Mouse (Mus musculus) cortical plate, adult 2 months (tissue): ENCODE results near the gene Praf2. TPM values are rescaled to one million over a fixed set of nuclear protein-coding genes. Genes with fewer than 3 reads are reported as not detected.
A peak's percentile ranks its signal among the peaks of the same experiment; 100 is the strongest.
"Not testable (repeated sequence)": the region's sequence is repeated elsewhere in the genome, so short reads cannot be mapped to it uniquely, and the experiment has no call there.

Experiments used
- H3K27ac ChIP-seq: fragments of 200-500 bp; 2 replicates; pipeline ENCODE4 v1.5.1; 2012; ENCODE audit warnings: low read length, control low read depth, inconsistent platforms; ENCODE audit not compliant: insufficient read depth
- H3K4me1 ChIP-seq: fragments of 200-500 bp; 2 replicates; pipeline ENCODE4 v1.6.1; 2011; ENCODE audit warnings: low read length; ENCODE audit not compliant: control insufficient read depth, insufficient read depth
- H3K4me3 ChIP-seq: fragments of 200-500 bp; 2 replicates; pipeline ENCODE4 v1.5.1; 2011; ENCODE audit warnings: mild to moderate bottlenecking, low read length, control low read depth; ENCODE audit not compliant: insufficient read depth
- CTCF ChIP-seq: fragments of 200-500 bp; IDR thresholded peaks from 2 replicates; pipeline ENCODE4 v1.5.1; 2011; ENCODE audit warnings: mild to moderate bottlenecking, control low read depth, low read length; ENCODE audit not compliant: insufficient read depth; ENCODE audit errors: extremely low read depth
- POLR2A ChIP-seq: fragments of 200-500 bp; IDR thresholded peaks from 2 replicates; pipeline ENCODE4 v1.6.1; 2011; ENCODE audit warnings: mild to moderate bottlenecking, low read length, control low read depth; ENCODE audit not compliant: insufficient read depth; ENCODE audit errors: extremely low read depth
- polyA plus RNA-seq: library from polyadenylated mRNA; depleted of rRNA; stranded (reverse); fragments of >200 nt; gene quantifications from 2 replicates; pipeline ENCODE4 v1.2.3, GENCODE M21; 2012; rRNA removed

The Praf2 gene
- 131 and 135 TPM in 2 replicates for polyA plus RNA-seq

DNA sequence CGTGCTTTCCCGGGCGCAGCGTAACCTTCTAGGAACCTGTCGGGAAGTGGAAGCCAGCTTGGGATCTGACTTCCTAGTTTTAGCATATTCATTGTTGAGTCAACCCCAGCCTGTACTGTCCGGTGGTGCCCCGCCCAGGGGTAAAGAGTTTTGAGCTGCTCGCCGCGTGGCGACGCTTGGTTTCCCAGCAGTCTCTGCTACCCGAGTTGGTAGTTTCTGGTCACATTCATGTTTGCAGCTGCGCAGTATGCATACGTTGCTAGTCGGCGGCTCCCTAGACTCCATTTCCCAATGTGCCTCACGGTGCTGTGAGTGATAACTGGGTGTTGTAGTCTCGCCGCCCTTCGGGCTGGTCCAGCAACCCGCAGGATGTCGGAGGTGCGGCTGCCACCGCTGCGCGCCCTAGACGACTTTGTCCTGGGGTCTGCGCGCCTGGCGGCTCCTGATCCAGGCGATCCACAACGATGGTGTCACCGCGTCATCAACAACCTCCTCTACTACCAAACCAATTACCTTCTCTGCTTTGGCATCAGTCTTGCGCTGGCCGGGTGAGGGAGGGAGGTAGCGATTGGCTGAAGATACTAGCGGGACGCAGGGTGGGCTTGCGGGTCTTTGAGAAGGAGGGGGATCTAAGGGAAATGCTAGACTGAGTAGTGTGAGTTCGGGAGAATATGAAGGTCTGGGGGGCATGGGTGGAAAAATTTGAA, at the start of gene Praf2:
Gene Praf2, plus strand, starts transcription at position 225 of the 707 bp plus-strand sequence.
- Histone ChIP-seq H3K4me3 (peak within 1 kb of the TSS; percentile 76), H3K4me1 (no peaks in the 10 kb centered on the region), H3K27ac (no peak within 1 kb of the TSS; the same call in 1 of the 2 replicates)
- TF ChIP-seq POLR2A (no peak), CTCF (no peak)

DNA sequence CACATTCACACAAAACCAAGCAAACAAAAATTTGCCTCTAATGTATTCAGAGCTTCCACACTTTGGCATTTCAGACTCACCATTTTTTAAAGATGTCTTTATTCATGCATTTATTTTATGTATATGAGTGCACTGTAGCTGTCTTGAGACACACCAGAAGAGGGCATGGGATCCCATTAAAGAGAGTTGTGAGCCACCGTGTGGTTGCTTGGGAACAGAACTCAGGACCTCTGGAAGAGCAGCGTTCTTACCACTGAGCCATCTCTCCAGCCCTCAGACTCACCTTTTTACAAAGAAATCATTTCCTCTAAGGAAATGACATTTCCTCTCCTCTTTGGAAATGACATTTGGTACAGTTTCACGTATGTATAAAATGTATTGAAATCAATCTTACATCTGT, 49.3 kb upstream of the Praf2 start:
- Histone ChIP-seq H3K4me3 (no peak overlapping the region), H3K27ac (no peak overlapping the region), H3K4me1 (no peaks in the 10 kb centered on the region)
- no peak for TF ChIP-seq POLR2A
- TF ChIP-seq CTCF = 0 out of 2 replicates have a peak, but pooled peaks have one; percentile 12

DNA sequence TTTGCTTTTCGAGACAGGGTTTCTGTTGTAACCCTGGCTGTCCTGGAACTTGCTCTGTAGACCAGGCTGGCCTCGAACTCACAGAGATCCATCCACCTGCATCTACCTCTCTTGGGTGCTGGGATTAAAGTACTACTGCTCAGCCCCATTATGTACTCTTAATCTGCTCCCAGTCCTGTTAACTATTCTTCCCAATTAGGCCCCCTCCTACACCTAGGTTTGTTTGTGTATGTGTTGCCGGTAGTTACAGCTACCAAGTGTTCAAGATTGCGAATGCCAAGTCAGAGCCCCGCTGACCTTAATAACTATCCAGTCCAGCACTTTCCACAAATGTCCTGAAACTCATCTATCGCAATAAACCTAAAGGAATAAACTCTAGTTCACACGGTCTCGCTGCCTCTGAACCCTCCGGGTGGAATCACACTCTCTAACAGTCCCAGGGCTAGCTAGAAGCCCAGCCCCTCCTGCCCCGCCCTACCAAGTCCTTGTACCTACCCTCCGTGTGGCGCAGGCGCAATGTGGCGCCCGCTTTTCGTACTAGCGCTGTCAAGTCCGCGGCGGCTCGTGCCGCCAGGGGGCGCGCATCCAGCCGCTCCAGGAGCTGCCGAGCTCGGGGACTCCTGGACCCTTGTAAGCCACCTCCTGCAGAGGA, 48.7 kb upstream of the Praf2 start:
- Histone ChIP-seq H3K4me1 (no peaks in the 10 kb centered on the region), H3K27ac (no peak overlapping the region), H3K4me3 (no peak overlapping the region)
- TF ChIP-seq POLR2A (no peak), CTCF (peak; percentile 13; the same call in 1 of the 2 replicates)

DNA sequence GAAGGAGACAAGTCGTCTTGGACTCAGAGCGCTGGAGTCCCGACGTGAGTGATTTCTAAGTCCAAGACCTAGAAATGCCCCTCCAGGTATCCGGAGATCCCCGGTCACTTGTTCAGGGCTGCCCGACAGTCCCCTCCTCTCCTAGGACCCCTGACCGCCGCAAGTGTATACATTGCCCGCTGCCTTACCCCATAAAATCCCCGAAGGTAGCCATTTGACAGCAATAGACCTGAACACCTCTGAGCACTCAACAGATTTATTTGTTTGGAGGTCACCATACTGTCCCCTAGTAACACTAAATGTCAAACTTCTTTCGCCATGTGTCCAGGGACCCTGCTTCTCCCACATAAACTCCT, 48.2 kb upstream of the Praf2 start:
- Histone ChIP-seq H3K27ac (no peak overlapping the region), H3K4me1 (no peaks in the 10 kb centered on the region), H3K4me3 (no peak overlapping the region)
- TF ChIP-seq CTCF (no peak), POLR2A (no peak)

DNA sequence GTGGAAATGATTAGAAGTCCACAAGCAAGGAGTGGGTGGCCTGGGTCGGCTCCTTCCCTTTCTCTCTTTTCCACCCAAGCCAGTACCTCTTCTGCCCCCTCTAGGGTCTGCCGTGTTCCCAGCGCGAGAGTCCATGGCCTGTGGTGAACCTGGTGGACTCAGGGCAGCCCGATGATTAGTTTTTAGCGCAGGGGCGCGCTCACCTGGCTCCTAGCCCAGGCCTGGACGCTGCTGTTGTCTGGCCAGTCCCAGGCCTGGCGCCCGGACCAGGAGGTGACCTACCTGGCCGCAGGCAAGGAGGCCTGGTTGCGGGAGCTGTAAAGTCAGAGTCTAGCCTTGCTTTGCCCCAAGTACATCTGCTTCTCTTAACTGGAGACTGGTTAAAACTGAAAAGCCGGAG, 47.4 kb upstream of the Praf2 start, which contains the start of gene Magix:
Gene Magix, minus strand, starts transcription at position 388 of the 400 bp plus-strand sequence.
- Histone ChIP-seq H3K27ac (no peak within 1 kb of the TSS; the same call in 1 of the 2 replicates), H3K4me1 (no peaks in the 10 kb centered on the region), H3K4me3 (no peak within 1 kb of the TSS)
- no peak for TF ChIP-seq CTCF

DNA sequence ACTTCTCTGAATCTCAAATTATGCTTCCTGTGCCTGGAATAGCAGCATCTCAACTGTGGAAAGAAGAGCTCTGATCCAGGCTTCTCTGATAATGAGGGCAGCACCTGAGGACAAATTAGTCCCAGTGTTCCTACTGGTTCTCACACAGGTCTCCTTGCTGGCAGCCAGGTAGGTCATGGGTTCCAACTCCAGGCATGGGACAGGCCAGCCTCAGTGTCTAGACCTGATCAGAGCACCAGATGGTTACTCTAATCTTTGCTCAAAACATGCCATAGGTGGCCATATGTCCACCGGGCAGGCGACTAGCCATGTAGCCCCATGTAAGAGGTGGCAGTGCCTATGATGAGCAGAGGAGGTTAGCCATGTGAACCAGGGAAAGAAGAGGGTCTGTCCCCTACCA, 39.9 kb upstream of the Praf2 start:
- H3K4me3 ChIP-seq = no peak overlapping the region
- TF ChIP-seq POLR2A (no peak), CTCF (no peak)

DNA sequence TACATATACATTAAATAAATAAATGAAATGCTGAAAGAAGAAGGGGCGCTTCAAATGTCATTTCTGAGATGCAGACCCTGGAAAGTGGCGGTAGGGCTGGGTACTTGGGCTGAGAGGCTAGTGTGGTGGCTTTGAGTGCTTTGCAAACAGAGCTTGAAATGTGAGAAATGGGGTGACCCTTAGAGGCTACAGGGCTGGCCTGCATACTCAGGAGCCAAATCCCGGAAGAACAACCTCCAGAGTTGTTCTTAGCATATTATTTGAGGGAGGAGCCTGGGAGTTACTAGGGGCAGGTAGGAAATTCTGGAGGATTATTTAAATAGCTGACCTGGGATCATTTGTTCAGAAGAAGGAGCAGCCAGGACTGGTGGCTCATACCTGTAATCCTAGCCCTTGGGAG, 37.8 kb upstream of the Praf2 start:
- H3K4me1 ChIP-seq = no peaks in the 10 kb centered on the region
- no peak overlapping the region for H3K4me3 ChIP-seq
- H3K27ac ChIP-seq = no peak overlapping the region
- no peak for TF ChIP-seq CTCF
- no peak for TF ChIP-seq POLR2A

More for the DNA sequence above, 39.9 kb upstream of the Praf2 start:
- Histone ChIP-seq H3K4me1 (no peaks in the 10 kb centered on the region), H3K27ac (no peak overlapping the region)

DNA sequence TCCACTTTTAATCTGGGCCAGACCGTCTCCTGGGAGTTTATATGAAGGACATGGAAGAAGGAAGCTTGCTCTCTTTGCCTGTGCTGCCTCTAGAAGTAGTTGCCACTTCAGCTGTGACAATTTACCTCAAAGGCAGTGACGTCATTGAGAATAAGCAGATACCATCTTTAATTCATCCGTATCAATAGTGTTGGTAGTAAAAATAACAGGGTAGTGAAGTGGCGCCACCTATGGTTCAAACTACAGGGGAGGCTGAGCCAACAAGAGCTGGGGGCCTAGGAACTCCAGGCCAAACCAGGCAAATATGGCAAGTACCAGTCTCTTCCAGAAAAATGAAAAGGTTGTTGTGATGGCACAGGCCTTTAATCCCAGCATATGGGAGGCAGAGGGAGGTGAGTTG, 35.4 kb upstream of the Praf2 start:
- Histone ChIP-seq H3K4me1 (no peaks in the 10 kb centered on the region), H3K4me3 (no peak overlapping the region), H3K27ac (no peak overlapping the region)
- TF ChIP-seq POLR2A = no peak
- peak; percentile 24; the same call in 1 of the 2 replicates for TF ChIP-seq CTCF

DNA sequence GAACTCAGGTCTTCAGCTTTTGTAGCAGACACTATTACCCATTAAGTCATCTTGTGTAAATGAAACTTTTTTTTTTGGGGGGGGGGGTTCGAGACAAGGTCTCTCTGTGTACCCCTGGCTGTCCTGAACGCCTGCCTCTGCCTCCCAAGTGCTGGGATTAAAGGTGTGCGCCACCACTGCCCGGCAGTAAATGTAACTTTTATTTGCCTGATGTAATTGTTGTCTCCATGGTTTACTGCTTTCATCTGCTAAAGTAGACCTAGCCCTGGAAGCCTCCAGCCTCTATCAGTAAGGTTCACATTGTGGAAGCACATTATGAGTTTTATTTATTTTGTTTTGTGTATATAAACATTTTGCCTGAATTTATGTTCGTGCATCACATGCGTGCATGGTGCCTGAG, 31.7 kb upstream of the Praf2 start:
- Histone ChIP-seq H3K4me1 (no peaks in the 10 kb centered on the region), H3K4me3 (no peak overlapping the region; the same call in 1 of the 2 replicates), H3K27ac (no peak overlapping the region)
- no peak for TF ChIP-seq CTCF
- no peak for TF ChIP-seq POLR2A

DNA sequence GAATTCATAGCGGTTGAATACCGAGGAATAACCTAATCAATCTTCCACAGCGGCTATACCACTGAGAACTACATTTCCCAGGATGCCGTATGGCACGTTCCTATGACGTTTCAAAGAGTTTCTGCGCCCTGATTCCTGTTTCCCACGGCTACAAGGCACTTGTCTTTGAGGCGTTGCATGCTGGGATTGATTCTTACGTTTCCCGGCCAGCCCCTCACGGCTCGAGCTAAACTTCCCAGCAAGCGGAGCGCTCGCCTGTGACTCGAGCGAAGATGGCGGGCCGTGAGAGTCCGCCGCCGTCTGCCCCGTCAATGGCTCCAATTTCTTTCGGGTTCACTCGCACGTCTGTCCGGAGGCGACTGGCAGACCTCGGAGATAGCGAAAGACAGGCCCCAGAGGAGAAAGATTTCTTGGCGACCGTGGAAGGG, 31.3 kb upstream of the Praf2 start, which contains the start of gene Gpkow:
Gene Gpkow, plus strand, starts transcription at position 178 of the 428 bp plus-strand sequence.
- TF ChIP-seq POLR2A (peak; percentile 68; the same call in 1 of the 2 replicates), CTCF (no peak)
- Histone ChIP-seq H3K4me1 (no peaks in the 10 kb centered on the region), H3K4me3 (peak within 1 kb of the TSS; percentile 70), H3K27ac (no peak within 1 kb of the TSS)

DNA sequence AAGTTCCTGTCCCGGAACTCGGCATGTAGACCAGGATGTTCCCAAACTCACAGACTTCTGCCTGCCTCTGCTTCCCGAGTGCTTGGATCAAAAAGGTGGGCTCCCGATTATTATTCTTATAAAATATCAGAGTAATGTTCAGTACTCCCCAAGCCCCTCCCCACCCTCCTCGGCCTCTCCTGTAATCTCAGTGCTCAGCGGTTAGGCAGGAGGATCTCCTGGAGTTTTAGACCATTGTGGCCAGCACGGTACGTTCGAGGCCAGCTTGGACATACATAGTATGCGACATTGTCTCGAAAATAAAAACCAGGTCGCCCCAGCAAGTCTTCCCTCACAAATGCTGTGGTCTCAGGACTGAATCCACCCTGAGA, 14.5 kb upstream of the Praf2 start:
- H3K4me3 ChIP-seq = peak overlapping the region; percentile 43
- H3K27ac ChIP-seq, H3K4me1 ChIP-seq: not testable (repeated sequence)

DNA sequence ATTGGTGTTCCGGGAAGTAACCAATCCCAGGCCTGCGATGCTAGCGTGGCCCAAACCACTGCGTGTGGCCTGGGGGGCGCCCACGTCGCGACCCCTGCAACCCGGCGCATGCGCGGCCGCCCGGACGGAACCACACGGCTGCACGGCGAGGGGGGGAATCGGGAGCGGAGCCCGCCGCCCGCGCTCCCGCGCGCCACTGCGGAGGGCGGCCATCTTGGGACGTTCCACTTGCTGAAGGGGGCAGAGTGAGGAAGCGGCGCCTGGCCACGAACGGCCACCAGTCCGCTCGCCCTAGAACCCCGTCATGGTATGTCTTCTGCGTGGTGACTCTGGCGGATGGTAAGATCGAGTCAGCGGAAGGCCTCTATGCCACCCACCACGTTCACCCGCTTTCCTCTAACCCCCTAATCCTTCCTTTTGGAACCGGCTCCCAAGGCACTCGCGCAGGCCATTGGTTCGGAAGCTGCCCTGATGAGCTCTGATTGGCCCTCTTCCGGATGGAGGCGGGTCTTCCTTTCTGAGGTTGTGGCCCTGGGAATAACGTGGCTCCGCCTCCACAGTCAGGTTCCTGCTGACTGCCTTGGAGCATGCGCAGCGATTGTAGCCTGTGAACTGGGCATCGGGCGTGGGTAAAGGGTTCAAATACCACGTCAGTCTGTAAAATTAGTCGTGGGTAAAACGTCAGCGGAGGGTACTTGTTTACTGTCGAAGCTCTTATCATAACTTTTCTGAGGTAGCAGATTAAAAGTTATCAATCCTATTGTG, 13.9 kb upstream of the Praf2 start, which contains the start of gene Wdr45:
Gene Wdr45, plus strand, starts transcription at position 199 of the 765 bp plus-strand sequence.
- Histone ChIP-seq H3K27ac (peak within 1 kb of the TSS; percentile 52), H3K4me3 (peak within 1 kb of the TSS; percentile 43)
- H3K4me1 ChIP-seq = not testable (repeated sequence)

DNA sequence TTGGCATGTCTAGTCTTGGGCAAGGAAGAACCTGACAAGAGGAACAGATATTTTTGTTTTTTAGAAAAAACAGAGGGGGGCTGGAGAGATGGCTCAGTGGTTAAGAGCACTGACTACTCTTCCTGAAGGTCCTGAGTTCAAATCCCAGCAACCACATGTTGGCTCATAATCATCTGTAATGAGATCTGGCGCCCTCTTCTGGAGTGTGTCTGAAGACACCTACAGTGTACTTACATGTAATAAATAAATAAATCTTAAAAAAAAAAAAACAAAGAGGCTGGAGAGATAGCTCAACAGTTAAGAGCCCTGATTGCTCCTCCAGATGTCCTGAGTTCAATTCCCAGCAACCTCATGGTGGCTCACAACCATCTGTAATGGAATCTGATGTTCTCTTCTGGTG, 12.2 kb upstream of the Praf2 start:
- not testable (repeated sequence) for H3K4me1 ChIP-seq

More for the DNA sequence above, 12.2 kb upstream of the Praf2 start:
- not testable (repeated sequence) for H3K27ac ChIP-seq, H3K4me3 ChIP-seq
